Mouse (Mus musculus) small intestine, adult 2 months (tissue): Measurements from ENCODE around the gene Nars2.

Source experiments
- CTCF ChIP-seq: fragments of 200-500 bp; IDR thresholded peaks from 2 replicates; pipeline ENCODE4 v1.5.1; 2012; ENCODE audit warnings: low read depth, mild to moderate bottlenecking, control low read depth, inconsistent platforms, low read length, moderate library complexity, mixed read lengths; ENCODE audit not compliant: insufficient replicate concordance, insufficient read length; ENCODE audit errors: extremely low read depth
- POLR2A ChIP-seq: fragments of 200-500 bp; IDR thresholded peaks from 2 replicates; pipeline ENCODE4 v1.6.1; 2012; ENCODE audit warnings: low read depth, mild to moderate bottlenecking, control low read depth, inconsistent platforms, low read length, moderate library complexity

DNA sequence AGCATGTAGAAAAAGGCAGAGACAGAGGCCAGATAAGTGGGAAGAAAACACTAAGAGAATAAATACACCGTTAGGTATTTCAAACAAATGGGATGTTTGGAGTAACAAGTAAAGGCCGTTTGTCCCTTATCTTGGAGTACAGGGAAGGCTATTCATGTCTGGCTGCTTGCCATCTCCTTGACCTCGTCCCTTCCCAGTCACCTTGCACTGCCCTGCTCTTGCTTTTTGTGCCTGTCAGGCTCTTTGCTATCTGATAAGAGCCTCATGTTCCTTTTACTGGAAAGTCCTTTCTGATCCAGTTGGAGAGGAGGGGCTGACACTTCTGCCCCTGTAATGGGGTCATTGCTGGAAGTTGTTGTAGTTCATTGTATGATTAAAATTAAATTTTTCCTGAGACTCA lies 61.7 kb downstream of the Nars2 start:
- TF ChIP-seq POLR2A (no peak), CTCF (no peak)
